Mouse (Mus musculus): ENCODE measurements around the gene Zfp981. TPM values are rescaled to one million over a fixed set of nuclear protein-coding genes. Genes with fewer than 3 reads are reported as not detected.
"Not testable (repeated sequence)": the region's sequence is repeated elsewhere in the genome, so short reads cannot be mapped to it uniquely, and the experiment has no call there.

Zfp981 gene
- polyA plus RNA-seq (2015; fragmentation: Nextera tagmentation; extraction: Ambion mirVana) = 0.10 and 0.15 TPM in 2 replicates

DNA sequence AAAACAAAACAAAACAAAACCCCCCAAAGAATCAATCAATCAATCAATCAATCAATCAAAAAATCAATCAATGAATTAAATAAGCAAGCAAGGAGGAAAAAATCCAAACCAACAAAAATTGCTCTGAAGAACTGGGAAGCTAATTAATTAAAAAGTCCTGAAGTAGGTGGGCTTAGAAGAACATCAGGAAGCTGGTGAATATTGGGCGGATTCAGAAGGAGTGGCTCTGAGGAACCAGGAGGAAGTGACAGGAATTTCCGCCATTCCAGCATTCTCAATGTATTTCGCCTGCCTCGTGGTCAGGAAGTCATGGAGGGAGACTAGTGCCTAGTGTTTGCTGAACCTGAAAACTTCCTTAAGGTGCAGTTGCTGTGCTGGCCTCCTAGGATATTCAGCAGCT lies at the start of gene Zfp981:
Gene Zfp981 (plus strand): TSS at position 301 of the 400 bp plus-strand sequence.
- not testable (repeated sequence) for H3K27me3 ChIP-seq (replicated peaks); H3K36me3 ChIP-seq (replicated peaks); ATAC-seq (replicated peaks); H3K4me3 ChIP-seq; H3K27ac ChIP-seq; H3K4me1 ChIP-seq; H3K4me2 ChIP-seq; H3K9ac ChIP-seq
- H3K9me3 ChIP-seq = peaks cover 39% of the 10 kb centered on the region
- 89% methylated on average over 4 of the region's 4 CpGs for WGBS

DNA sequence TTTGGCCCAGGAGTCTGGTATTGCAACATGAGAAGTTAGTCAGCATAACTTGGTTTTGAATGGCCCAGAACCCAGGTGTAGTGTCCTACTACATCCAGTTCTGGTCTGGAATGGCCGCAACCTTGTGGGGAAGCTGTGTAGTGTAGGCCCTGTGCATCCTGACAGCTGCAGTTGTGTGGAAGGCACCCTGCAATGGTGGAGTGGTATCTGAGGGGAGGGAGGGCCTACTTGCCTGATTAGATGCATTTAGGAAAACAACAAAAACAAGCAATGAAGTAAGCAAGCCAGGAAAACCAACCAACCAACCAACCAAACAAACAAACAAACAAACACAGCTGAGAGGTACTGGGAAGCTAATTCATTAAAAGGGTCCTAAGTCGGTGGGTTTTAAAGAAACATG lies 49.3 kb upstream of the Zfp981 start:
- not testable (repeated sequence) for H3K4me2 ChIP-seq; ATAC-seq (replicated peaks); H3K4me3 ChIP-seq; H3K9ac ChIP-seq; H3K4me1 ChIP-seq; H3K27ac ChIP-seq; H3K36me3 ChIP-seq (replicated peaks); H3K27me3 ChIP-seq (replicated peaks)
- 84% methylated on average over 2 of the region's 2 CpGs for WGBS
- peaks cover 62% of the 10 kb centered on the region for H3K9me3 ChIP-seq

DNA sequence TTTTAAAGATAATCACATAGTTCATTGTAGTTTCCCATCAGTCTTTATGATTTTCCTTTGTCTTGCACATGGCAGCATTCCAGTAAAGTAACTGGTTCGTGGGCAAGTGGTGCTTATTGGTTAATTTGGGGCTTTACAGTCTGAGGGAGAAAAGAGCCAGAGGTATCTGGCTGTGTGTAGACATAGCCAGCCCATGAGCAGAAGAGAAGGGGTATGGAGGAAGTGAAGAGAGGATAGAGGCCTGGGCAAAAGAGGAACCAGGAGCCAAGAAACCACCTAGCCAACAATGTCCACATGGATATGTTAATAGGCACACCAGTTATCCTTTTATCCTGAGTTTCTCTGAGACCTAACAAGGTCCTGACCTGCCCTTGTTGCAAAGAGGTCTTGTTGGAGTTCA lies 47.7 kb upstream of the Zfp981 start:
- not testable (repeated sequence) for H3K4me3 ChIP-seq; H3K9ac ChIP-seq; ATAC-seq (replicated peaks); H3K27ac ChIP-seq; H3K4me1 ChIP-seq; H3K4me2 ChIP-seq; H3K36me3 ChIP-seq (replicated peaks); H3K27me3 ChIP-seq (replicated peaks)
- 60% methylated on average over 1 of the region's 1 CpGs for WGBS
- H3K9me3 ChIP-seq = peaks cover 56% of the 10 kb centered on the region

DNA sequence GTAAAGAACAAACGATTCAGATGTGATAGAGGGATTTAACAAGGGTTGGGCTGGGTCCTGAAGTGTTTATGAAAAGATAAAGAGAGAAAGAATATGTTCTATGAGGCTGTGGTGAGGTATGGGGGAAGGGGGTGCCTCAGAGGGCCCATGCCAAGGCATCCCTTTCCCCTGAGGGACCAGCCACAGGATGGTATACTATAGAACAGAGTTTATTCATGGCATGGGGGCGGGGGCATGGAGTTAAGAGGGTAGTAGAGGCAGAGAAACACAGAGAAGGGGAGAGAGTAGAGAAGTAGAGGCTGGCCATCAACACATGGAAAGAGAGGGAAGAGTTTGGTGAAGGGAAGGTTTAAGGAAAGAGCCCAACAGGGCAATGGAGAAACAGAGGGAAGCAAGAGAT lies 46.9 kb upstream of the Zfp981 start:
- 43% methylated on average over 2 of the region's 2 CpGs for WGBS
- H3K4me3 ChIP-seq = no peak overlapping the region
- H3K27me3 ChIP-seq (replicated peaks) = no peaks in the 10 kb centered on the region
- H3K9me3 ChIP-seq = peaks cover 56% of the 10 kb centered on the region
- H3K27ac ChIP-seq = no peak overlapping the region
- no peaks in the 10 kb centered on the region for H3K36me3 ChIP-seq (replicated peaks)
- no peak overlapping the region for H3K9ac ChIP-seq
- H3K4me2 ChIP-seq = no peak overlapping the region
- ATAC-seq (replicated peaks) = peak; percentile 18; the same call in 1 of the 2 replicates
- H3K4me1 ChIP-seq = no peaks in the 10 kb centered on the region

DNA sequence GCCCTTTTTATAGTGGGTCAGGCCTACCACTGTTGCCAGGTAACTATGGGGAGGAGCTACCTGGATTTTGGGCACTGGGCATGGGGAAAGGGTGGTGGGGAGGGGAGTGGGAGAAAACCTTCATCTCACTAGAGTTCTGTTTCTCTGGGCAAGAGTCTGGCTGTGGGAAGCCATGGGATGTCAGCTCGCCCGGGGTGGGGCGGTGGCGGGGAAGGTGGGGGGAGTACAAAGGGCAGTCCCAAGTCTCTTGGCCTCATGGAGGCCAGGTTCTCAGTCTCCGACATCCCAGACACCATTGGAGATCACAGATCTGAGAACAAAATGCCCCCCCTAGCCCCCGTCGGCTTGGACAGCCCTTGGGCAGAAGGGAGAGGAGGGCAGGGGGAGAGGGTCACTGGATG lies 46.5 kb upstream of the Zfp981 start:
- Histone ChIP-seq H3K27ac (no peak overlapping the region), H3K4me3 (no peak overlapping the region), H3K9me3 (peaks cover 54% of the 10 kb centered on the region), H3K36me3 (replicated peaks) (no peaks in the 10 kb centered on the region), H3K4me1 (no peaks in the 10 kb centered on the region), H3K27me3 (replicated peaks) (no peaks in the 10 kb centered on the region), H3K9ac (no peak overlapping the region), H3K4me2 (no peak overlapping the region)
- 94% methylated on average over 7 of the region's 7 CpGs for WGBS
- peak; percentile 51; the same call in 1 of the 2 replicates for ATAC-seq (replicated peaks)

DNA sequence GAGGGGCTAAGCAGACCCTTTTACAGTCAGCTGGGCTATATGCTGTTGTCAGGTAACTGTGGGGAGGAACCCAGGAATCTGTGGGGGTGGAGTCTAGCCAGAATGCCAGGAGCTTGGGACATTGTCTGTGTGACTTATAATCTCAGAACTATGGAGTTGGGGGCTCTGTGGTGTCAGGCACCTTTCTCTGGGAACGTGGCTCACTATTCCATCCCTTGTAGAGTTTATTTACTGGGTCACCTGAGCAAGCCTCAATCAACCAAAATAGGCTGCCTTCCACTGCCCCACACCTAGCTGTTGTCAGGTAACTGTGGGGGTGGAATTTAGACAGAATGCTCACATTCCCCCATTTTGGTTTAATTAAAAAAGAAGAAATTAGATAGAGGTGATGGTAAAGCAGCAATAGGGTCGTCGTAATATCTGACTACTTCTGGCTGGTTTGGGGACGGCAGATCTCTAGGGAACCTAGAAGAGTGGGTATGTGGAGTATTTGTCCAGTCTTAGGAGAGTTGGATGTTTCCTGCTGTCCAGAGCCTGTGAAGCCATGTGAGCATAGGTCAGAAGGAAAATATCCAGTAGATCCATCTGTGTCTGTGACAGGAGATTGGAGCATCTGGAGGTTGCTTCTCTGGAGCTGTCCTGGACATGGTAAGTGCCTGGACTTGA lies 45.6 kb upstream of the Zfp981 start:
- H3K27ac ChIP-seq = no peak overlapping the region
- H3K4me3 ChIP-seq = no peak overlapping the region
- WGBS = 70% methylated on average over 4 of the region's 4 CpGs
- no peak overlapping the region for H3K9ac ChIP-seq
- no peaks in the 10 kb centered on the region for H3K36me3 ChIP-seq (replicated peaks)
- H3K27me3 ChIP-seq (replicated peaks) = no peaks in the 10 kb centered on the region
- H3K4me1 ChIP-seq = no peaks in the 10 kb centered on the region
- no peak; the same call in 1 of the 2 replicates for ATAC-seq (replicated peaks)
- peaks cover 52% of the 10 kb centered on the region for H3K9me3 ChIP-seq
- H3K4me2 ChIP-seq = no peak overlapping the region

DNA sequence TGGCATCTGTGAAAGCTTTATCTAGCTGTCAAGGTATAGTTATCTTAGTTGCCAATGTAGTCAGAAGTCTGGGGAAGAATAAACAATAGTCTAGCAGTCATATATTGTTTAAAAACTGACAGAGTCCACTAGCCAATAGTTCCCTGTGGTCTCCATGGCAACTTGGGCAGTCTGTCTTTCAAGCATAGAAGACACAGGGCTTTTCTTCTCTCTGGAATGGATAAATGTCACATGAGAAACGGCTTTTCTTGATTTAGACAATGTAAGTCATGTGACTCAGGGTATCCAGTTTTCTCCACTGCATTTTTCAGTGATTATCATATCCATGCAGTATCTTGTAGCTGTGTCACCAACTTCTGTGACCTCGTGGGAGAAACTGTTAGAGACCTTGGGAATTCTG lies 44.7 kb upstream of the Zfp981 start:
- Histone ChIP-seq H3K36me3 (replicated peaks) (no peaks in the 10 kb centered on the region), H3K4me3 (no peak overlapping the region), H3K9me3 (peaks cover 52% of the 10 kb centered on the region), H3K9ac (no peak overlapping the region), H3K4me1 (no peaks in the 10 kb centered on the region), H3K27me3 (replicated peaks) (no peaks in the 10 kb centered on the region), H3K4me2 (no peak overlapping the region), H3K27ac (no peak overlapping the region)
- 57% methylated on average over 2 of the region's 2 CpGs for WGBS
- ATAC-seq (replicated peaks) = no peak

DNA sequence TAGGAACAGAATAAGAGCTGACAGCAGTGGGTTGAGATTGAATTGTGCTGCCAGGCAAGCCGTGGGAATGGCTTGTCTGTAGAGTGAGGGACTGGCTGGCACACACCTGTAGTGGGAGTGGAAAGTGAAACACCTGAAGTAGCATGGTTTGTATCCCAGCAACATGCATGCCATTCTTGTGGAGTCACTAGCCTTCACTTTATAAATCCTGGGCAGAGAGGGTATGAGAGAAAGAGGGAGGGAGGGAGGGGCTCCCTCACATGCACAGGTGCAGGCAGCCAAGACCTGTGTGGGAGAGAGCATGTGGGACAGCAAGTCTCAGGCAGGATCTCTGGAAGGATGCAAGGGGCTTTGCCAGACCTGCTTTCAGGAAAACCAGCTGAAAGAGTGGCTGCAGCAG lies 44.1 kb upstream of the Zfp981 start:
- Histone ChIP-seq H3K9me3 (peaks cover 49% of the 10 kb centered on the region), H3K27ac (no peak overlapping the region), H3K4me2 (no peak overlapping the region), H3K4me1 (no peaks in the 10 kb centered on the region), H3K4me3 (no peak overlapping the region), H3K36me3 (replicated peaks) (no peaks in the 10 kb centered on the region), H3K27me3 (replicated peaks) (no peaks in the 10 kb centered on the region), H3K9ac (no peak overlapping the region)
- WGBS = 65% methylated on average over 1 of the region's 1 CpGs
- peak; percentile 55 for ATAC-seq (replicated peaks)

DNA sequence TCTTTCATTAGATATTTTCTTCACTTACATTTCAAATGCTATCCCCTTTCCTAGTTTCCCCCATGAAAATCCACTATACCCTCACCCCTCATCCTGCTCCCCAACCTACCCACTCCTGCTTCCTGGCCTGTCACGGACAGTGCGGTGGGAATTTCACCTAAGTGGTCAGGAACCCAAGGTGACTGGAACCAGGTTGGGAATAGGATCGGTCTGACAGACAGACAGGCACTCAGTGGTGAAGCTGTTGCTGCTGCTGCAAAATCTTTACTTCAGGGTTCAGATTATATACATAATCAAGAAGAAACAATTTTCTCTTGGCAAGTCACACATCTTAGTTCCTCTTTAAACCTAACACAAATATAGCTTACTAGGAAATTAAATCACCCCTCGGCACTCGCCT lies 42.0 kb upstream of the Zfp981 start:
- not testable (repeated sequence) for H3K4me1 ChIP-seq; H3K9ac ChIP-seq; H3K4me2 ChIP-seq; H3K4me3 ChIP-seq; H3K27ac ChIP-seq; ATAC-seq (replicated peaks); H3K36me3 ChIP-seq (replicated peaks); H3K27me3 ChIP-seq (replicated peaks)
- 77% methylated on average over 5 of the region's 5 CpGs for WGBS
- H3K9me3 ChIP-seq = peaks cover 44% of the 10 kb centered on the region

DNA sequence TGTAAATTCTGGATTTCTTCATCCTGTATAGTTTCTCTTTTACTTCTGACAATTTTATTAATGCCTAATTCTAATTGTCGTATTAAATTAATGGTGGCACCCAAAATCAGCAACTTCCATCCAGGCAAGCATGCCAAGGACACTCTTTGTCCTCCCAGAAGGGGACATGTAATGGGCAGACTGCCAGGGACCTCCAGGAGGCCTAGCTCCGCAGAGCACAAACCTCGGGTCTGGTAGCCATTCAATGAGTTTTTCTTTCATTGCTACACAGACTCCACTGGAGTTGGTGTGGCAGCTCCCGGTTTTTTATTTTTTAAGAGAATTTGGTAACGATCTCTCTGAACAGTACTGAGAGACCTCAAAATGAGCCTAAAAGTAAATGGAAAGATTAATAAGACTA lies 41.1 kb upstream of the Zfp981 start:
- H3K9me3 ChIP-seq = peaks cover 41% of the 10 kb centered on the region
- WGBS = 82% methylated on average over 5 of the region's 5 CpGs
- ATAC-seq (replicated peaks) = not testable (repeated sequence)

DNA sequence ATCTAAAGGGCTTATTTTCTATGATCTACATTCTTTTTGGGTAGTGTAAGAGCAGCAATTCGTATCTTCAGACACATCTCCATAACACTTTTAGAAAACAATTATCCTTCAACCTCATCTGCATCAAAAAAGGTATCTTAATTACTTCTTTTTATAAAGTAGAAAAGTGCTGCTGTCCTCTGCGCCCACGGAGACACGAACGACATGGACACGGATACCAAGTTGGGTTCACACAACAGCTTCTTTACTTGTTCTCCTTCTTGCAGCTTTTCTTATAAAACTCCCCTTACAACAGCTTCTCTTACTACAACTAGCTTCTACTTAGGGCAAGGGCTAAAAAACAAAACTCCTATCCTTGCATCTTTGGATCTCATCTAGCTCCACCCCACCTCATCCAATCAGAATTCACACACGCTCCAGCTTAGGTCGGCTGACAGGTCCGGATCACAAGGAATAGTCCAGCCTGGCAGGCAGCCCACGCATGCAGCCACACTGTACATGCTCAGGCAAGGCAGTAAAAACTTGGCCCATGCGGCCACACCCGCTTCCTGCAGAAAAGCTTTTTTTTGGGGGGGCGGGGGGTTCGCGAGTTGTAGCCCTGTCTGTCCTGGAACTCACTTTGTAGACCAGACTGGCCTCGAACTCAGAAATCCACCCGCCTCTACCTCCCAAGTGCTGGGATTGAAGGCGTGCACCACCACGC lies 38.0 kb upstream of the Zfp981 start:
- H3K9me3 ChIP-seq = peaks cover 18% of the 10 kb centered on the region
- H3K36me3 ChIP-seq (replicated peaks); H3K4me2 ChIP-seq; H3K9ac ChIP-seq; H3K27me3 ChIP-seq (replicated peaks); H3K4me3 ChIP-seq; H3K4me1 ChIP-seq; ATAC-seq (replicated peaks); H3K27ac ChIP-seq: not testable (repeated sequence)
- 87% methylated on average over 18 of the region's 19 CpGs for WGBS

More for the DNA sequence above, 41.1 kb upstream of the Zfp981 start:
- not testable (repeated sequence) for H3K4me2 ChIP-seq; H3K27me3 ChIP-seq (replicated peaks); H3K27ac ChIP-seq; H3K4me1 ChIP-seq; H3K36me3 ChIP-seq (replicated peaks); H3K4me3 ChIP-seq; H3K9ac ChIP-seq

DNA sequence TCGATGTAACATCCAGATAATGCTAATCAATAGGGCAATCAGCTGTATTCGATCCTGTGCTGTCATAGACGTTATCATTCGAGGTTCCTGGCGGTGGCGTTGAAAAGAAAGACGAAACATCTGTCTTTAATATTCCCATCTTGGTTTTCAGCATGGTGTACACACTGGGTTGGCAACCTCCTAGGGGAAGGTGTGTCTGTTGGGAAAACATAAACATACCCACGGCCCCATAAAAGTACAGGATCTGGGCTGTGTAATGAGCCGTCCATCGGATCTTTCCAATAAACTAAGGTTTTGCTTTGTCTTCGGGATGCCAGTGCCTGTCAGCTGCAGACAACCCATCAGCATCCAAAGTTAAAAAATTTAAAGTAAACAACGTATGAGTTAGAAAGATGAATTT lies 31.8 kb upstream of the Zfp981 start:
- ATAC-seq (replicated peaks); H3K4me2 ChIP-seq; H3K9ac ChIP-seq; H3K27me3 ChIP-seq (replicated peaks); H3K4me3 ChIP-seq; H3K4me1 ChIP-seq; H3K36me3 ChIP-seq (replicated peaks); H3K27ac ChIP-seq: not testable (repeated sequence)
- H3K9me3 ChIP-seq = peaks cover 14% of the 10 kb centered on the region
- 89% methylated on average over 11 of the region's 12 CpGs for WGBS

DNA sequence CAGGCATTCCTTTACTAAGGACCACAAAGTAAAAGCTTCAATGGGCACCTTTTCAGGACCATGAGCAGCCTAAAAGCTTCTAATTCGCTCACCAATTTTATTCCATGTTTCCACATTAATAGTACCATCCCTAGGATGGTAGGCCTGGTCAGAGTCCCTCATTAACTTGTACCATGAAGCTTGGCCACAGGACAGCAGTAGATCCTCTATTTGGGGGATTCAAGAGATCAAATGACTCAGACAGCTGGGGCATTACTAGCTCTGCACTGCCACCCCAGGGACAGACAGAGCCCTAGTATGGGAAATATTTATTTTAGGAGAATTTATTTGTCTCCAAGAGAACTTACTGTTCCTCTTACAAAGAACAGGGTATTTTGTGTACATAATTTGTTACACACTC lies 27.6 kb upstream of the Zfp981 start:
- not testable (repeated sequence) for ATAC-seq (replicated peaks); H3K4me2 ChIP-seq; H3K36me3 ChIP-seq (replicated peaks); H3K27ac ChIP-seq; H3K4me3 ChIP-seq; H3K27me3 ChIP-seq (replicated peaks); H3K4me1 ChIP-seq; H3K9ac ChIP-seq
- WGBS = no CpG with 5 or more reads among the region's 1 CpGs
- peaks cover 36% of the 10 kb centered on the region for H3K9me3 ChIP-seq
